Mouse (Mus musculus) right cerebral cortex, adult 2 months (tissue): ENCODE data around the gene Taf3.
A peak's percentile ranks its signal among the peaks of the same experiment; 100 is the strongest.

Experiments
- DNase-seq, 2 experiments: peaks; one replicate each; pipeline ENCODE4 v3.0.0; 2021 to 2022; ENCODE audit warnings: low spot score in 2 of 2

The Taf3 gene

DNA sequence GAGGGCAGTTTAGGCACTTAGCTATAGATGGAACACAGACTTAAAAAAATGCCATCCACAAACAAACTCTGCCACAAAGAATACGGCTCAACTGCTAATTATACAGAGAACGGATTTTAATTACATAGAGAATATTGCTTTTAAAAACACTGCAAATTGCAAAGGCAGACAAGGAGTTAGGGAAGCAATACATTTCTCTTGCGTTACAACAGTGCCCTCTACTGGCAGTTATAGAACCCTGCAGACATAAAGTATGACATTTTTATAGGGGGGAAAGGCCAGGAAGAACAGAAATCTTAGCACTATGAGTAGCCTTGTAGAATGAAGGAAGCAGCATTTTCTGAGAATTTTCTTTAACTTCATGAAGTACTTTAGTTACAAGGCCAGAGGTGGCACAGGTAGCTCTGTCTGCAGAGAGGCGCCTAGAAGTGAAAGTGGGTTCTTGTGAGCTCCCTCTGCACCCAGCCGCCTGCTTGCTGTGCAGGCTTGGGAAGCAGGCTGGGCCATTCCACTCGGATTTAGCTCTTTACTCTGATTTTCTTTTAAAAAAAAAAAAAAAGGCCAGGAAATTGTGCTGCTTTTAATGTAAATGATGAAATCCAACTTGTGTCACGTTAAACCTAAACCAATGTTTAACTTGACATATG is 38.0 kb downstream of the Taf3 start:
- DNase-seq, result no peak

DNA sequence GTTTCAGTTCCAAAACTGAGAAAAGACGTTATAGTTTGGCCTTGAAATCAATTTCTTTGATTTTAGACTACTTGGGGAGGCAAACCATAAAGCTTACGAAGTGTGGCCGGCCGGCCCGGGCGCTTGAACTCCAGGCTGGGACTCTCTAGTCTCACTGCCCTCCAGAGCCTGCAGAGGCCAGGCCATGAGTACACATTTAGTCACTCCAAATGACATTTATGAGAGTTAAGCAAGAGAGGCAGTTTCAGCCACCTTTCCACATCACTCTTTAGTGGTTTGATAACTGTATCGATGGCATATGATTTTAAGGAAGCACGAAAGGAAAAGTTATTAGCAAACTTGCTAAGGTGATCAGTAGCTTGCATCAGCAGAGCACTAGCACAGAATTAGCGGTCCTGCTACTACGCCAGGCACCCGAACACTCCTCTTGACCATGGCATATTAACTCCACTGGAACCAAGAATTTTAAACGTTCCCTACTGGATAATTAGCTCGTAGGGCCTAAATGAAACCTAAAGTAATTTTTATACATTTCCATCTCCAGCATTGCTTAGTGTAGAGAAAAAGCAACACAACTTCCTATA is 38.6 kb downstream of the Taf3 start:
- DNase-seq, result no peak

DNA sequence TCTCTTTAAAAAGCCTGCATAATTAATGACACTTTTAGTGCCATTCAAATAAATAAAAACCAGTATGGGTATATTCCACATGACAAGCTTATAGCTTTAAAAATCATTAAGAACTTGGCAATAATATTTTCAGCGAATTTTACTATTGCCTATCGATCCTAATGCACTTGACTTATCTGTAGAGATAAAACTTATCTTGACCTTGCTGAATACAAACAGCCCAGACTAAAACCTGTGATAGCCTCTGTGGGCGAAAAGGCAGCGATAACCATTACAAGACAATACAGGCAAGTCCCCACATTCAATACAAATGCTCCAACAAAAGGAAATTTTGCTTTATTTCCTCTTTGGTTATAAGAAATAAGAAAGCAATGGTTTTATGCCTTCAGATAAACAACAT is 39.8 kb downstream of the Taf3 start:
- no peak for DNase-seq

DNA sequence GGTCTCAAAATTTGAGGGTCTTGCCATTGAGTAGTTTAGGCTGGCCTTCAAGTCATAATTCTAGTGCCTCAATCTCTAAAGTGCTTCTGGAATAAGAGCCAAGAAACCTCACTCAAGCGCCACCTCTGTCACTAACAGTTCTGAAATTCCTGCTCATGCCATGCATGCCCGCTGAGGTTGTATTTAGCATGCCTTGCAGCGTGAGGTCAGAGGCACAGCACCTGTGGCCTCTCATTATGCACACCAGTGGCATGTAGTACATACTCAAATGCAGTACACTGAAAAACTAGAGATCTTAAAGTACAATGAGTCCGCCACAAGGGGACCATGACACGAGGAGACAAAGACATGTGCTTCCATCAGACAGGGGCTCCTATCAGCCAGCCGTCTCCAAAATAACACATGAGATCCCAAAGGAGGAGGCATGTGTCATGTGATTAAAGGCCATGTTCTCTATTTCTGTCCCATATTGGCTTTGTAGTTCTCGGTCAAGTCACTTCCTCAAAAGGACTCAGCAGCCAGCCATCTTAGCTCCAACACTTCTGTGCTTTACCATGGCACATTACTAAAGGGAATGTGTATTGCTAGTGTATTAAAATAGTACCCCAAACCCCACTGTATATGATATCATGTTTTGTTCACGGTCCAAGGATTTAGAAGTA is 43.3 kb downstream of the Taf3 start:
- no peak for DNase-seq

DNA sequence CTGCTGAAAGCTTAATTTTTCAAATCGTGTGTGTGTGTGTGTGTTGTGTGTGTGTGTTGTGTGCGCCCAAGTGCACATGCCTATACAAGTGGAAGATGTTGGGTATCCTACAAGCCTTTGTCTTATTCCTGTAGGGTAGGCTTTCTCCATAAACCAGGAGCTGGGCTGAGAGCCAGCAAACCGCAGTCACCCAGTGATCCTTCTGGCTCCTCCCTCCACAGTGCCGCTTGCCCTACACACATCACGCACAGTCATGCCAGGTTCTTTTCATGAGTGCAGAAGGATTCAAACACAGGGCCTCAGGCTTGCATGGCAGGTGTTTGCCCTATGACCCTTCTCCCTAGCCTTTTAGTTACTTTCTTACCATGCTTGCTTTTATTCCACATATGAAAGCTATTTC is 45.0 kb downstream of the Taf3 start:
- DNase-seq, result no peak

DNA sequence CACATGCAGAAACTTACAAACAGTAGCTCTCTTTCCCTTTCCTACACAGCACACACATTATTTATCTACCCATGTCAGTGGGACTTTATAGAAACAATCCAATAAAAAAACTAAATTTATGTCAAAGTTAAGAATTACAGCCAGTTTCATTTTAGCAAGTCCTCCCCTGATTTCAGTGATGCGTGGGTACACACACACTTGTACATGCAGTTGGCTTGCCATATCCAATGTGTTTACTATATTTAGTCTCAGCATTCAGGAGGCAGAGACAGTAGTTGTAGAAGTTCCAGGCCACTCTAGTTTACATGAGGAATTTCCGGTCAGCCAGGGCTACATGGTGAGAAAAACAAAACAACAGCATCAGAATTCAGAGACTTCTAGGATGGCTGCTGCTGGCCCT is 46.8 kb downstream of the Taf3 start:
- DNase-seq, result peak; percentile 5 to 21

DNA sequence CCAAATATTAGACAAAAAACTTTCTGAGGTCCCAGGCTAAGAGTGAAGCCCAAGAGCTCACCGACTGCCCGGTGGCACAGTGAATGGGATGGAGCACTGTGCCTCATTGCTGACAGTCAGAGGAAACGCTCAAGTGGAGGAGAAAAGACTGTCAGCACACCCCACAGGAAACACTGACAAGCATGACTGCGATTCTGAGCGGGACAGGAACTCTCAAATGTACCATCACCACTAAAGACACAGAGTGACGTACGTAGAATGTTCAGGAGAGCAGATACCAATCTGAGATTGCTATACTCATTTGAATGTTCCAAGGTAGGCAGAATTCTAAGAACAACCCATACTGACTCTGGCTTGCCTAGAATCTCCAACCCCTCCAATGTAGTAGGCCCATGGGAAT is 50.9 kb downstream of the Taf3 start:
- no peak for DNase-seq

DNA sequence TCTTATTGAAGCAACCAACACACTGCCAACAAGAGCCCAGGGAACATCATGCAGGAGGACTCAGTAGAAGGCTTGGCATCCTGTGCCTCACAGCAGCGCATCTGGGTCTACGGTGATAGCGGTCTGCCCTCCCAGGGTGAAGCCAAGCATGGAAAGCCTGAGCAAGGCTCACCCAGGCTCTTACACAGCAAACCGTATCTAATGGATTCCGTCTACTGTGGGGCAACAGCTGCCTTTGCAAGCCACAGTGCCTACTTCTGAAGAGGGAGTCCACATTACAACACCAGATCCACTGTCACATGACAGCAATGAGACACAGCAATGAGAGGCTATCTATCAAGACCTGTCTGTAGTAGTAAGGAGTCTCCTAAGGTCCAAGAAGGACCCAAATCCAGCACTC is 52.3 kb downstream of the Taf3 start:
- DNase-seq, result no peak

DNA sequence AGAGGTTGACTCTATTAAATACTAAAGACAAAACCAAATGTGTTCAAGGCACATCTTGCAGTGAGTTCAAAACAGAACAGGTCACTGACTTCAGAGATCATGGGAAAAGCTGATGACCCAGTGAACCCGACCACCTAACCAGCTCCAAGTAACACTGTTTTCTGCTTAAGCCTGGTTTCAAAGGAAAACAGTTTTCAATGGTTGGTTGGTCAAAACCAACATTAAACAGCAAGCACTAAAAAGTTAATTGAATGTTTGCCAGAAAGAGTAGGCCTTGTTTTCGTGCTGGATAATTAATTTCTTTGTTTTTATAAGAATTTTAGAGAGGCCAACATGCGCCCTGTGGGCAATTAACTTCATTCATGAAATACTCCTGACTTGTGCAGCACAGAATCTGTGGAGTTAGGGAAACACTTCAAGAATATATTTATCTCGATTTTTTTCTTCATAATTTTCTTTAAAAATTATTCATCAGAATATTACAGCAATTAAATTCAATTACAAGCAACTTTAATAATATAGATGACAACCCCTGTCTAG is 57.6 kb downstream of the Taf3 start:
- DNase-seq, result no peak

DNA sequence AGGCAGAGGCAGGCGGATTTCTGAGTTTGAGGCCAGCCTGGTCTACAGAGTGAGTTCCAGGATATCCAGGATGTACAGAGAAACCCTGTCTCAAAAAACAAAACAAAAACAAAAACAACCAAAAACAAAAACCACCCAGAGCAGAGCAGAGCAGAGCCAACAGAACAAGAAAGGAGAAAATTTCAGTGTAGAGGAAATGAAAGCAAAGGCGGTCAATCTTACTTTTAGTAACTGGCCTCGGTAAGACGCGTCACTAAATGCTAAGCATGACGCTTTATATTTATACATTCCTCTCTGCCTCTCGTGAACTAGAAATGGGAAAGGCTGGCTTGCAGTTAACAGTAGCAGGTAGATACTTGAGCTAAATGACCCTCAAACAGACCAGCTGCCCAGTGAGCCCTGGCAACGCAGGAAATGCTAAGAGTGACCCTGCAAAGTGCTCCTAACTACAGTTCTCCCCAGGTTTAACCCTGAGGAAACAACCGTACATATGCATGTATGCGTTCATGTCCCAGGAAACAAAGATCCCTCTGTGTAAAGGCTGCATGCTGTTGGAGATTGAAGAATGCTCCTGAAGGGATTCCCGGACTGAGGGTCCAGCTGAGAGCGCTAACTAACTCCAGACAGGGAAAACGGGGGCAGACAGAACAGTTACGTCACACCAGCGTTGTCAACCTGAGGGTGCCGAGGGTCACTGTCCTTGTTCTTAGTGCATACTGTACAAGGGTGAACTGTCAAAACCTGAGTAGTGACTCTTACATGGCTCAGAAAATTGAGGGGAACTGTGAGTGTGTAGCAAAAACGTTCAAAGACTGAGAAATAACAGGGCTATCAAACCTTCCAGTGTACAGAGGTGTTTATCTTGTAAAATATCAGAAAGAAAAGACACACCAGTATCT is 58.5 kb downstream of the Taf3 start:
- DNase-seq, result no peak

DNA sequence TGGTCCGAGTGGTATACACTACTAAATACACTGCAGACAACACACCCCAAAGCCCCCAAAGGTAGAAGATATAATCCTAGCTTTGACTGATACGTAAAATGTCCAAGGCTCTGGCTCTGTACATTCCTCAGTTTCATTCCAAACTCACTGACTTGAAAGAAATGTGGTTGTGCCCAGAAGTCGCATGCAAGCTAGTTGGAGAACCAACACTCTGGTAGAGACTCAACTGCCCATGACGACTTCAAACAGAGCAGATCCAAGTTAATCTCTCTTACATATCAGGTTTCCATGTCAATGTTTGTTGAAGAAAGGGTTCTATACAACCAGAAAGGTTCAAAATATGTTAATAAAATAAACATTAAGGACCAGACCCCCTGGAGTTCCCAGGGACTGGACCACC is 60.1 kb downstream of the Taf3 start:
- no peak for DNase-seq

DNA sequence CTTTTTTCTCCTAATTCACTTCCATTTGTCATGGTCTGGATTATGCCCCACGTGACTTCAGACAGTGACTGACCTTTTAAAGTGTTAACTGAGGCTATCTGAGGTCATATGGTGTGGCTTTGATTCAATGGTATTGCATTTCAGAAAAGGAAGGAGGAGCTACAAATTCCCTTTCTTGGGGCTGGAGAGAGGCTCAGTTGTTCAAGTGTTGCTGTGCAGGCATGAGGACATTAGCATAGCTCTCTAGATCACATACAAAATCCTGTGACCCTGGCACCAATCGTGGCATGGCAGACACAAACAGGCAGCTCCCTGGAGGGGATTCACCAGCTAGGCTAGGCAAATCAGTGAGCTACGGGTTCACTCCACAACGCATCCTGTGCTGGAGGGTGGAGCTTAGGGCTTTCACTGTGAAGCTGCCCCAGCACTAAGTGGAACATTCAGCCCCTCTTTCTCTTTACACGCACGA is 62.4 kb downstream of the Taf3 start:
- DNase-seq, result no peak

DNA sequence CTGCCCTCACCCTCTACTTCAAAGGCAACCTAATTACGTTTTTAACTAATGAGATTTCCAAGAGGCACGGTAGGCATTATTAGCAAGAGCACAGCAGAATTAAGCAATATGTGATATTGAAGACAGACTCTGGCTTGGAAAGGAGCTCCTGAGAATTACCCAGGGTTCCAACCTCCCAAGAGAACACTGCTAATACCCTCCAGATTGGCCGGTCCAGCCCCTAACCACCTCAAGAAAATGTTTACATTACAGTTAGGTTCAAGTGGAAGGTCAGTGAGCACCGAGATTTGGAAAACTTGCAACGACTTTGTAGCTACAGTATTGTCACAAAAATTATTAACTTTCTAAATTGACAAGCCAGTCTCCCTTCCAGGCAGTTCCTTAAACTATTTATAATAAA is 66.0 kb downstream of the Taf3 start:
- no peak for DNase-seq

DNA sequence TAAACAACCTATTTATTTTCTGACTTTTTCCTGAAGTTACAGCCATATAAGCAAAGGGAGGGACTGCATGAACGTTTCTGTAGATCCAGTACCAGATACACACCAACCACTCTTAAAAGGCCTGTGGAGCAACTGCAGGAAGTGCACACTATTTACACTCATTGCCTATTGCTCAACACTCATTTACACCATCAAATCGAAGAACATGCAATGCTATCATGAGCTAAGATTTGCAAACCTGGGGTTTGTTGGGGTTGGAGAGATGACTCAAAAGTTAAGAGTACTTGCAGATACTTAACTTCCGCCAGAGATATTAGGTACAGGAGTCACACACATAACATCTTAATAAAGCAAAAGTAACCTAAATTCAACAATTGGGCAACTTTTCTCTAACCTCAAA is 76.5 kb downstream of the Taf3 start:
- no peak for DNase-seq

DNA sequence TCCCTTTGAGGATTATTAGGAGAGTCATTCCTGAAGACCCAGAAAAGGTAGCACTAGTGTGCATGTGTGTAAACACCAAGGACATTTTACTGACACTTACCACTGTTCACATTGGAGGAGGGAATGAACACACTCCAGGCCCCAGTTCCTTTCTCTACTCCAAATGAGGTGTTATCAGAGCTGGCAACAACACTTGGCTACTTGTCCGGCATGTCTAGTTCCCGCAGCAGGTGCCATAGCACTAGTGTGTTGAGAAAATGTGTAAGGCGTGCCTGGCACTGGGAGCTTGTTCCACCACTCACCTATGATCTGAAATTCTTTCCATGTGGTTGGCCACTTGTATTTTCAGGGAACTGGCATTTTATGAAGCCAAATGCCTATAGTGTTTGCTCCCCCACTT is 77.8 kb downstream of the Taf3 start:
- DNase-seq, result no peak

DNA sequence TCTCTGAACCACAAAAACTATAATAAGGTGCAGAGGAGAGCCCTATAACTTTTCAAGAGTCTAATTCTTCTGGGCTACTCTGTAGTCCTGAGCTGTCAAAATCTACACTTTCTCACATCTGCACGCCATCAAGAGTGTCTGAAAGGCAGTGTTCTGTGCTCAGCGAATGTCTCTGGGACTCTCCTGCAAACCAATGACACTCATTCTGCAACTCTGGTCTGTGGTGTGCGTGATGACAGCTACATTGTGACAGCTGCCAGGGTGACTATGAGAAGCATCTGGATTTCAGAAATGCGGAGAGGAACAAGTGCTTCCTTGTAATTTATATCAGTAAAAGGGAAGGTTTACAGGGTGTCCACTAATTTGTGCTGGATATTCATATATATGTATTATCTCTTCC is 78.2 kb downstream of the Taf3 start:
- no peak for DNase-seq

DNA sequence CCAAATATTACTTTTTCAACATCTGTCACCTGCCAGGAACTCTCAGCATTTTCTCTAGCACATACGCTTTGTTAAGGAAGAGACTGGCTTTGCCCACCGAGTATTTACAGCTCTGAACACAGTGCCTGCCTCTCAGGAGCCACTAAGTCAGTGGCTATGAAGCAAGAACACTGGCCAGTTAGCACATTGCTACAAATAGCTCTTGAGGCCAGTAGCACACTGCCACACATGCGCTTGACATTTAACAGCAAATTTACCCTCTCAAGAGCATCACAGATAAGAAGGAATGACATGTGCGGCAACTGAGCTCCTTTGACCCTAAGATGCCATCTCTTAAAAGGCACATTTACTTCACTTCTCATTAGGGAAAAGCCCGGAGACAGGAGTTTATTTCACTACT is 78.7 kb downstream of the Taf3 start:
- DNase-seq, result no peak

DNA sequence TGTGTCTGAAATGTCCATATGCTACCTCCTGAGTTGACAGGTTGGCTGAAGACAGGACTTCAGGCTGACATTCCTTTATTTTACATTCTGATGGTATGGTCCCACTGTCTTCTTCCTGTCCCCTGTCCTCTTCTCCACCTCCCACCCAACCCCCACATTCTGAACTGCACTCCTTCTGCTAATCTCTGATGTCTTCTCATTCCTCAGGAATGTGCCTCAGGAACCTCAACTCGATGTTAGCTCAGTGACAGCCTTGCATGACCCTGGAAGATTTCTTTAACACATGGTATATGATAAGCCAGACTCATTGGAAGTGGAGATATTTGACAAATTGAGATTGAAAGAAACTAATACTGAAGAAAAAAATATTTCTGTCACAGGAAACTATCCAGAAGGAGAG is 81.8 kb downstream of the Taf3 start:
- DNase-seq, result no peak

DNA sequence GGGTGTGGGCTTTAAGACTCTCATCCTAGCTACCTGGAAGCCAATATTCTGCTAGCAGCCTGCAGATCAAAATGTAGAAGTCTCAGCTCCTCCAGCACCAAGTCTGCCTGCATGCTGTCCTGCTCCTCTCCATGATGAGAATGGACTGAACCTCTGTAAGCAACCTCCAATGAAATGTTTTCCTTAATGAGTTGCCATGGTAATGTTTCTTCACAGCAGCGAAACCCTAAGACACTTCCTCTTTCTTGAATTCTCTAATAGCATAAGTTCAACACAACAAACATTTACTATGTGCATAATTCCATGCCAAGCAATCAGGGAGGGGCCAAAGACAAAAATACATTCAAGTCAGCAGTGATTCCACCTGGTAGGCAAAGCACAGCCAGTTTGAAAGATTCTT is 82.8 kb downstream of the Taf3 start:
- DNase-seq, result no peak

DNA sequence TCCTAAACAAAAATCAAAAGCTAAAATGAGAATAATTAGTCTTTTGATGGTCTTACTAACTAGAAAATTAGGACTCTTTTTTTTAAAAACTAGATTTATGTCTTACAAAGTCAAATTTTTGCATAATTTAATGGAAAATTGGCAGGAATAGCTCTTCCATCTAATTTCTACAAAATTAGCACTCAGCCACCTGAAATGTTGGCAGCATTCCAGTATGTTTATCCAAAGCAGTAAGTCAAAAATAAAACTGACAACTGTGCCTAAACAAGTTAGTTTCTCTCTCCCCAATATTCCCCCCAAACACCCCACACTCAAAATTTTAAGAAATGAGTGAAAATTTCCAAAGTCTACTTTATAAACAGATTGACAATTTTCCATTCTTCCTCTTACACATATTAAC is 85.5 kb downstream of the Taf3 start:
- no peak for DNase-seq

DNA sequence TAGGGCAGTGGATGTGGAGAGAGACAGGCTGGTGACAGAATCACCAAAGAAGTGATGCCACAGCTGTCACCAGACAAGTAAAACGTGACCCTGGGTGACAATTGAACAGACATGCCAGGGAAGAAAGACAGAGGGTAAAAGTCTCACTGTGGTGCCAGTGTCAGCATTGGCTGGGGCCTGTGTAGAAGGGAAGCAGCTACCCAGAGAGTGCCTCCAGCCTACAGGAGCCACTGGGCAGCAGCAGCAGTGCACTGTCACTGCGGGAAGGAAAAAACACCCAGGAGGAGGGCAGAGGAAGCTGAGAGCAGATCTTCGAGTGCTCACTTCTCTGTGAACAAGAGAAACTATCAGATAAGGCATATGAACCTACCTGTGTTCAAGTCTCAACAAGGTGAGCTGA is 86.7 kb downstream of the Taf3 start:
- DNase-seq, result no peak

DNA sequence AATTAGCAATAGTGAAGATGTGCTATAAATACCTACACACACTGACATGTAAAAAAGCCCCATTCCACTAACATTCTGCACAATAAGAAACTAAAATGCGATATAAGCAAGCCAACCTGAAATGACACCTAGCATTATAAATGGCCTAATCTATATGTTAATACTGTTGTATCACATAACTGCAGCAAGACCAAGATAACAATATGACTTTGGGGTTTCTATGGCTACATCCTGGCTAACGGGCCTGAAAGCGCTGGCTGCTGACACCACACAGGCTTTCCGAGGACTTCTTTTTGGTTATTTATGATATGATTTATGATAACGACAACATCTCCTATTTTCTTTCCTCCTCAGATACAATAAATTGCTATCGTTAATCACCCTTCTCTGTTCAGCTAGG is 90.4 kb downstream of the Taf3 start:
- no peak for DNase-seq
